Mouse (Mus musculus) lung, postnatal 0 days (tissue): ENCODE measurements at regions not wholly inside any gene's neighbourhood (a gene's known extent, or its start where the extent isn't known, plus 50 kb on each side); places are given as distances from the start of the nearest gene placed in this dataset.

Experiments used
- CTCF ChIP-seq: IDR thresholded peaks from 2 replicates; pipeline ENCODE4 v1.5.1; 2016; ENCODE audit warnings: antibody characterized with exemption, mild to moderate bottlenecking
- EP300 ChIP-seq: IDR thresholded peaks from 2 replicates; pipeline ENCODE4 v1.6.1; 2016; ENCODE audit warnings: antibody characterized with exemption, mild to moderate bottlenecking, control low read depth

DNA sequence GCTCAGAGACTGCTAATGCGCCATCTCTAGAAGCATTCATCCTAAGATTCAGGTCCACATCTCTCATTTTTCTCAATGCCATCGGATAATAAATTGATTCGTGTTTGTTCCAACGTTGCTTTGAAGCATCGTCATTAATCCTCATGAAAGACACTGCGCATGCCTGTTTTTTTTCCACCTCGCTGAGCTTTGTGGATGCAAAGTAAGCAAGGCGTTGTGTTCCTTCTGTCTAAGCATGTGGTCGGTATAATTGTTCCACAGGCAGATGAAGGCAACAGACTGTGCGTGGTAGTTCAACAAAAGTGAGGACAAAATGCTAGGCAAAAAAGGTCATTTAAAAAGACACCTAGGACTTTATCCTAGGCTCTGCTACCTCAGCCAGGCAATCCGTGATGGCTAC, 223.2 kb downstream of the Gm10260 start:
- no peak for TF ChIP-seq CTCF
- no peak for TF ChIP-seq EP300
